Mouse (Mus musculus) kidney, embryonic 14.5 days (tissue): Measurements from ENCODE around the gene Sumf1. TPM values are rescaled to one million over a fixed set of nuclear protein-coding genes. Genes with fewer than 3 reads are reported as not detected.

ENCODE experiments used
- ATAC-seq: fragments of 200-750 bp; cut with Nextera tagmentation; 2 replicates; pipeline ENCODE4 v1.8.0; 2017; ENCODE audit warnings: moderate number of reproducible peaks, mild to moderate bottlenecking, moderate TSS enrichment, moderate library complexity; ENCODE audit not compliant: low FRiP score, low TSS enrichment
- H3K27ac ChIP-seq: fragments of 300-500 bp; sonication (generic); 2 replicates; pipeline ENCODE4 v1.5.1; 2014; ENCODE audit warnings: low read depth, mild to moderate bottlenecking, low read length, moderate library complexity, mixed read lengths
- H3K27me3 ChIP-seq: fragments of 300-500 bp; sonication (generic); 2 replicates; pipeline ENCODE4 v1.6.1; 2014; ENCODE audit warnings: mild to moderate bottlenecking, low read length; ENCODE audit not compliant: control insufficient read depth, insufficient read depth
- H3K36me3 ChIP-seq: fragments of 300-500 bp; sonication (generic); 2 replicates; pipeline ENCODE4 v1.6.1; 2014; ENCODE audit warnings: low read length, mixed read lengths; ENCODE audit not compliant: control insufficient read depth, insufficient read depth
- H3K4me1 ChIP-seq: fragments of 300-500 bp; sonication (generic); 2 replicates; pipeline ENCODE4 v1.6.1; 2014; ENCODE audit warnings: low read length, mixed read lengths; ENCODE audit not compliant: control insufficient read depth, insufficient read depth
- H3K4me2 ChIP-seq: fragments of 300-500 bp; sonication (generic); replicated peaks from 2 replicates; pipeline ENCODE4 v1.6.1; 2014; ENCODE audit warnings: low read depth, mild to moderate bottlenecking, low read length
- H3K4me3 ChIP-seq: fragments of 300-500 bp; sonication (generic); 2 replicates; pipeline ENCODE4 v1.5.1; 2014; ENCODE audit warnings: mild to moderate bottlenecking, low read length
- H3K9ac ChIP-seq: fragments of 300-500 bp; sonication (generic); 2 replicates; pipeline ENCODE4 v1.6.1; 2014; ENCODE audit warnings: low read depth, mild to moderate bottlenecking, low read length, moderate library complexity
- H3K9me3 ChIP-seq: fragments of 300-500 bp; sonication (generic); 2 replicates; pipeline ENCODE4 v1.6.1; 2016; ENCODE audit warnings: low read length; ENCODE audit not compliant: control insufficient read depth
- WGBS: fragments of 180-500 bp; shearing (Covaris S2); extraction: QIAGEN DNeasy Blood & Tissue Kit; methylation state at CpG from one replicate; pipeline ENCODE4 v1.1.7; 2014; 5-methylcytosine and 5-hydroxymethylcytosine counted together
- polyA plus RNA-seq: library from polyadenylated mRNA; unstranded; fragments of >200 nt; fragmentation: Nextera tagmentation; extraction: Ambion mirVana; gene quantifications from 2 replicates; pipeline ENCODE4 v1.2.1, GENCODE M21; 2014

The Sumf1 gene
- polyA plus RNA-seq, 1 experiment from 2014 or later, result 26.8 TPM

DNA sequence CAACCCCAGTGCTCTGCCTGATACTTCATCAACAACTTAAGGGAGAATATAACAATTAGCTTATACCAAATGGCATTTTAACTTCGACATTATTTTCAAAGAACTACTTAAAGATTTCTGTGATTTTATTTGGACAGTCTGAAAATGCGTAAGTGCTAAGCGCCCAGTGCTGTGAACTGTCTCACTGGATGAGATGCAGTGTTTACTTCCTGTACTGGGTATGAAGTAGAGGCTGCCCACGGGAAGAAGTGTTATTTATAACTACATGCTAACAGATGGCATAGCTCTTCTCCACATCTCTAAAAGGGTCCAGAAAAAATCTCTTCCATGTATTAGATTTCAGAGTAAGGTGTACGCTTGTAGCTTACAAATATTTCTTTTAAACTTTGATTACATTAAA, 54.7 kb downstream of the Sumf1 start:
- Histone ChIP-seq H3K4me3 (no peak overlapping the region), H3K27me3 (no peaks in the 10 kb centered on the region), H3K9ac (no peak overlapping the region), H3K9me3 (no peaks in the 10 kb centered on the region), H3K36me3 (no peaks in the 10 kb centered on the region), H3K27ac (no peak overlapping the region), H3K4me1 (no peaks in the 10 kb centered on the region), H3K4me2 (no peak overlapping the region)
- WGBS, result 83% methylated on average over 5 of the region's 5 CpGs
- ATAC-seq, result no peak

DNA sequence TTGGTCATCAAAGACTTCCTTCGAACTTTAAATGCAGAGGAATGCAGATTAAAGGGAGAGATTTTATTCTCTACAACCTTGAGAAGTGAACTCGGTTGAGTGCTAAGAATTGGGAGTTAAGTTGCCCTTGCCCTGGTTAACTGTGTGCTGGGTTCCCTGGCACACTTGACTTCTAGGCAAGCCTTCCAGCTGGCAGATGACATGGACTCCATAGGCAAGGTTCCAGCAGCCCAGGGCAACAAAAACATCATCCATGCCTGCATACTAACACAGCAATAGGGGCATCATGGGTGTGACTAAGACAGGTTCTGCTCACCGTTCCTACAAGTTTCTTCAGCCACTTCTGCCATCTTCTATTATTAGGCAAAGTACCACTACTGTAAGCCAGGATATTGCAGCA, 58.8 kb downstream of the Sumf1 start:
- no peak overlapping the region for H3K4me3 ChIP-seq
- no peak overlapping the region for H3K4me2 ChIP-seq
- H3K36me3 ChIP-seq, result no peaks in the 10 kb centered on the region
- H3K9ac ChIP-seq, result no peak overlapping the region
- H3K4me1 ChIP-seq, result no peaks in the 10 kb centered on the region
- H3K9me3 ChIP-seq, result no peaks in the 10 kb centered on the region
- no peak overlapping the region for H3K27ac ChIP-seq
- 87% methylated on average over 3 of the region's 3 CpGs for WGBS
- no peak for ATAC-seq
- H3K27me3 ChIP-seq, result no peaks in the 10 kb centered on the region

DNA sequence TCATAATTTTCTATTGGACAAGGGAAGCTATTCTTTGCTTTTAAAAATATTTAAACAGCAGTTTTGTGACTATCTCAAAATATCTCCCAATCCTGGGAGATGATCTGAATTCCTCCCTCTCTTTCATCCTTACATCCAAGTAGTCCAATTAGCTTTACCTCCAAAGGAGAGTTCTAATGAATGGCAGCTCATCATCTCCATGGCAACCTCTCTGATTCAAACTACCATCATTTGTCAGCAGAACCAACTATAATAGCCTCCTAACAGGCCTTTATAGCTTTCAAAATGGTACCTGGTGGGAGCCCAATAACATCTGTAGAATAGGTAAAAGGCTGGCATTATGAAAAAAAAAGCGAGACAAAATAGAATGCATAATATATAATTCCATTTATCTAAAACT, 59.9 kb downstream of the Sumf1 start:
- Histone ChIP-seq H3K27me3 (no peaks in the 10 kb centered on the region), H3K27ac (no peak overlapping the region), H3K9ac (no peak overlapping the region), H3K4me3 (no peak overlapping the region), H3K4me1 (no peaks in the 10 kb centered on the region), H3K4me2 (no peak overlapping the region), H3K9me3 (no peaks in the 10 kb centered on the region), H3K36me3 (no peaks in the 10 kb centered on the region)
- no peak for ATAC-seq
- WGBS, result 92% methylated on average over 1 of the region's 1 CpGs

DNA sequence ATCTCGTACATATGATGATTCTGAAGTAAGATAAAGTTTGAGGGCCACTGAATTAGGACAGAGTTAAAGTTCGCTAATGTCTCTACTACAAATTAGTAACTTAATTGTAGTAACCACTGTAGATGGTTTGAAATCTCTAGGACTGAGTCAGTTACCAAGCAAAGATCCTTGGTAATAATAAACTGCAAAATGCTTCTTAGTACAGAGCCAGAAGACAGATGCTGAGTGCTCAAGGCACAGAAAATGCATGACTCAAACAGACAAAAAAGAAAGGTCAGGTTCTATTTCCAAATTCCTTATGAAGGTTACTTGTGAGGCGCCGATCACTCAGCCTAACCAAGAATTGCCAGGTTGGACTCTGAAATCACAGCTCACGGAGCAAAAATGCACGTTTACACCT, 67.5 kb downstream of the Sumf1 start:
- no peaks in the 10 kb centered on the region for H3K9me3 ChIP-seq
- H3K4me1 ChIP-seq, result no peaks in the 10 kb centered on the region
- H3K27ac ChIP-seq, result no peak overlapping the region
- H3K4me3 ChIP-seq, result no peak overlapping the region
- H3K27me3 ChIP-seq, result no peaks in the 10 kb centered on the region
- ATAC-seq, result no peak
- no peaks in the 10 kb centered on the region for H3K36me3 ChIP-seq
- 87% methylated on average over 6 of the region's 6 CpGs for WGBS
- H3K4me2 ChIP-seq, result no peak overlapping the region
- H3K9ac ChIP-seq, result no peak overlapping the region

DNA sequence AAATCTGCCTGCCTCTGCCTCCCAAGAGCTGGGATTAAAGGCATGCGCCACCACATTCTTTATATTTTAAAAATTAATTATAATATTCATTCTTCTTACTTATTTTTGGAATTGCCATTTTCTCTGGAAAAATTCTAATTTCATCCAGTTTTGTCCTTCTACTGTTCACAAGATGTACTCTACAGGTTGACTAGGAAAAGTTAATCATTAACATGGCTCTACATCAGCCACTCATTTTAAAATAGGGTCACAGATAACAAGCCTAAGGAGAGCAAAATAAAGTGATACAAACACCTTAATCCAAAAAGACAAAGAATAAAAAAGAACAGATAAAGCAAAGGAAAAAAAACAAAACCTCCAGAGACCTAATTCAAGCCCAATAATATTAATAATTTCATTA, 70.4 kb downstream of the Sumf1 start:
- Histone ChIP-seq H3K4me3 (no peak overlapping the region), H3K36me3 (no peaks in the 10 kb centered on the region), H3K27me3 (no peaks in the 10 kb centered on the region), H3K9me3 (no peaks in the 10 kb centered on the region), H3K4me1 (no peaks in the 10 kb centered on the region), H3K9ac (no peak overlapping the region), H3K27ac (no peak overlapping the region), H3K4me2 (no peak overlapping the region)
- 86% methylated on average over 1 of the region's 1 CpGs for WGBS
- ATAC-seq, result no peak

GRCm38 (mm10) chr6:108111693-108112092, 73.7 kb downstream of the Sumf1 start:
- Histone ChIP-seq H3K4me2 (no peak overlapping the region), H3K27ac (no peak overlapping the region), H3K4me1 (no peaks in the 10 kb centered on the region), H3K9ac (no peak overlapping the region), H3K36me3 (0 out of 2 replicates have a peak, but pooled peaks cover 4% of the 10 kb centered on the region), H3K27me3 (no peaks in the 10 kb centered on the region), H3K4me3 (no peak overlapping the region), H3K9me3 (no peaks in the 10 kb centered on the region)
- ATAC-seq, result no peak

DNA sequence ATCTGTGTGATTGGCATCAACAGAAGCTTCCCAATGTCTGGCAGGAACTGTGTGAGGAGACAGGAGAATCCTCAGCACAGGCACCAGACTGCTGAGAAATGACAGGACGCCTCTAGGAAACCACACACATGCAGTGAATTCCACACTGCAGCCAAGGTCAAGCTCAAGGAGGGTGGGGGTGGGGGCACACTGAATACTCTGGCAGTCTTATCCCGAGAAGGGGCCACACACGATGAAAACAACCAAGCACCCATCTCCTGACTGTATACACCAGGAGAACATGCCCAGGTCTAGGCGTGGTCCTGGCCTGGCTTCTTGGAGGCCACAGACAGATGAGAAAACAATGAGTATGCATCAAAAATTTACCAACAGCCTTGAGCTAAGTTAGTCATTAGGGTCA, 75.0 kb downstream of the Sumf1 start:
- no peak overlapping the region for H3K4me2 ChIP-seq
- WGBS, result 76% methylated on average over 4 of the region's 4 CpGs
- H3K4me1 ChIP-seq, result no peaks in the 10 kb centered on the region
- no peak for ATAC-seq
- no peaks in the 10 kb centered on the region for H3K27me3 ChIP-seq
- H3K4me3 ChIP-seq, result no peak overlapping the region
- no peaks in the 10 kb centered on the region for H3K9me3 ChIP-seq
- H3K27ac ChIP-seq, result no peak overlapping the region
- H3K36me3 ChIP-seq, result 0 out of 2 replicates have a peak, but pooled peaks cover 4% of the 10 kb centered on the region
- H3K9ac ChIP-seq, result no peak overlapping the region

DNA sequence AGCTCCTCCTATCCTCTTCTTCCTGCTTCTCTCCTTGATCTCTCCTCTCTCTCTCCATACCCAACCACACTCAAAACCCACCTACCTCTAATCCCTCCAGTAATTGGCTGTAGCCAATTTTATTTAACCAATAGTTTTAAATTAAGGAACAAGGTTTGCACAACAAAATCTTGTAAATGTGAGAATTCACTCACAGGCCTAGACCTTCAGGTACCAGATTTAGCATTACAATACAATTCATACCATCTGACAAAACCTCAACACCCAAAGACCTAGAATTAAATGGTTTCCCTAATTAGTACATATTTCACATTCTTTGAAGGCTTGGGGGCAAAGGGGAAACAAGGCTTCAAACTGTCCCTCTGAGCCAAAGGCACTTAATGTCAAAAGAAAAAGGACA, 78.0 kb downstream of the Sumf1 start:
- H3K4me1 ChIP-seq, result 0 out of 2 replicates have a peak, but pooled peaks cover 2% of the 10 kb centered on the region
- 0 out of 2 replicates have a peak, but pooled peaks cover 4% of the 10 kb centered on the region for H3K36me3 ChIP-seq
- no peak overlapping the region for H3K4me2 ChIP-seq
- H3K9ac ChIP-seq, result no peak overlapping the region
- no peaks in the 10 kb centered on the region for H3K9me3 ChIP-seq
- no peak overlapping the region for H3K27ac ChIP-seq
- ATAC-seq, result no peak
- no peak overlapping the region for H3K4me3 ChIP-seq
- H3K27me3 ChIP-seq, result no peaks in the 10 kb centered on the region

GRCm38 (mm10) chr6:108101936-108102830, 83.2 kb downstream of the Sumf1 start:
- Histone ChIP-seq H3K9ac (no peak overlapping the region), H3K27ac (peak overlapping the region; percentile 34), H3K9me3 (no peaks in the 10 kb centered on the region), H3K27me3 (no peaks in the 10 kb centered on the region), H3K4me2 (no peak overlapping the region), H3K4me3 (no peak overlapping the region), H3K36me3 (no peaks in the 10 kb centered on the region), H3K4me1 (0 out of 2 replicates have a peak, but pooled peaks cover 2% of the 10 kb centered on the region)
- 67% methylated on average over 10 of the region's 10 CpGs for WGBS
- ATAC-seq, result peak; percentile 64; the same call in 1 of the 2 replicates
